Mouse (Mus musculus) left cerebral cortex, postnatal 36 days (tissue): Measurements from ENCODE around the gene Zfp580. TPM values are rescaled to one million over a fixed set of nuclear protein-coding genes. Genes with fewer than 3 reads are reported as not detected.

Experiments used
- DNase-seq, 2 experiments: peaks; one replicate each; pipeline ENCODE4 v3.0.0; 2021 to 2022; ENCODE audit warnings: low spot score in 2 of 2, mixed read lengths in 1 of 2
- intact Hi-C: fragments of 180-260 bp; cut with DNase I; formaldehyde crosslinking; loops from one replicate; pipeline ENCODE4 v1.15.1; 2025
- total RNA-seq, 2 experiments: library from RNA; stranded (reverse); gene quantifications; 2 replicates each; pipeline ENCODE4 v1.2.3; 2021

Zfp580 gene
- total RNA-seq, 2 experiments from 2014 or later, result 27.4 to 35.7 TPM

GRCm38 (mm10) chr7:5087886-5088285 is 36.5 kb downstream of the Zfp580 start:
- no peak for DNase-seq
- intact Hi-C loops, result loop anchor here (10.0 kb wide), 1 partner anchor 1443 kb away; the partner anchor contains the start of gene Cnot3

- DNase-seq, result peak; percentile 57 to 66
- intact Hi-C loops, result loop anchor here (10.0 kb wide), 1 partner anchor 1445 kb away; the partner anchor contains the start of gene Cnot3
Observed at GRCm38 (mm10) chr7:5089853-5090252, 38.5 kb downstream of the Zfp580 start.

GRCm38 (mm10) chr7:5091008-5091728 is 39.8 kb downstream of the Zfp580 start:
- DNase-seq, result peak; percentile 48 to 57
- intact Hi-C loops, result no loop called here

GRCm38 (mm10) chr7:5092381-5092780 is 41.0 kb downstream of the Zfp580 start:
- no peak for DNase-seq

GRCm38 (mm10) chr7:5092831-5093510 is 41.6 kb downstream of the Zfp580 start:
- intact Hi-C loops, result no loop called here
- DNase-seq, result peak; percentile 35 to 38

More at GRCm38 (mm10) chr7:5092381-5092780, 41.0 kb downstream of the Zfp580 start:
- intact Hi-C loops, result no loop called here

GRCm38 (mm10) chr7:5098769-5099168 is 47.4 kb downstream of the Zfp580 start:
- intact Hi-C loops, result no loop called here
- DNase-seq, result no peak

- DNase-seq, result no peak
- intact Hi-C loops, result no loop called here
Observed at GRCm38 (mm10) chr7:5099796-5100195, 48.5 kb downstream of the Zfp580 start.

- no peak for DNase-seq
- intact Hi-C loops, result no loop called here
Observed at GRCm38 (mm10) chr7:5101066-5101663, 49.8 kb downstream of the Zfp580 start.

- intact Hi-C loops, result no loop called here
- no peak for DNase-seq
Observed at GRCm38 (mm10) chr7:5102564-5102963, 51.2 kb downstream of the Zfp580 start.

Other genes starting within 250 kb of the Zfp580 start
- 100 to 1,000 TPM in 1 of 2 experiments, 10 to 100 TPM in 1; 98.6 to 117 TPM for gene Ube2s, start 238.9 kb upstream of the Zfp580 start, total RNA-seq
- gene Shisa7, start 206.8 kb upstream of the Zfp580 start, total RNA-seq, result 100 to 1,000 TPM in 1 of 2 experiments, 10 to 100 TPM in 1; 95.1 to 151 TPM
- gene Isoc2b, start 181.3 kb upstream of the Zfp580 start, total RNA-seq, result 1 to 10 TPM; 6.0 to 8.6 TPM
- 10 to 100 TPM; 10.3 to 13.5 TPM for gene Isoc2a, start 174.4 kb upstream of the Zfp580 start, total RNA-seq
- gene Gm36210, start 145.0 kb upstream of the Zfp580 start, total RNA-seq, result under 1 TPM in 1 of 2 experiments, not detected in 1; 0.32 TPM
- 10 to 100 TPM; 14.0 to 17.0 TPM for gene Zfp628, start 136.3 kb upstream of the Zfp580 start, total RNA-seq
- 100 to 1,000 TPM; 103 to 106 TPM for gene Nat14, start 129.5 kb upstream of the Zfp580 start, total RNA-seq
- gene Ssc5d, start 125.8 kb upstream of the Zfp580 start, total RNA-seq, result 1 to 10 TPM in 1 of 2 experiments, under 1 TPM in 1; 0.84 to 3.6 TPM
- gene Sbk2, start 87.1 kb upstream of the Zfp580 start, total RNA-seq, result under 1 TPM in 1 of 2 experiments, not detected in 1; 0.15 TPM
- under 1 TPM; 0.44 to 0.86 TPM for gene Sbk3, start 80.4 kb upstream of the Zfp580 start, total RNA-seq
- gene Zfp579, start 55.4 kb upstream of the Zfp580 start, total RNA-seq, result 10 to 100 TPM; 30.9 to 31.3 TPM
- gene Zfp524, start 37.1 kb upstream of the Zfp580 start, total RNA-seq, result 1 to 10 TPM; 6.7 to 7.0 TPM
- 10 to 100 TPM; 22.2 to 32.9 TPM for gene Fiz1, start 36.8 kb upstream of the Zfp580 start, total RNA-seq
- not detected for gene Gm44973, start 36.0 kb upstream of the Zfp580 start, total RNA-seq
- gene Zfp865, start 31.2 kb upstream of the Zfp580 start, total RNA-seq, result 10 to 100 TPM; 32.7 to 42.3 TPM
- gene Ccdc106, start 31.0 kb upstream of the Zfp580 start, total RNA-seq, result 10 to 100 TPM; 60.6 to 60.9 TPM
- gene 4632433K11Rik, start 17.4 kb upstream of the Zfp580 start, total RNA-seq, result 1 to 10 TPM in 1 of 2 experiments, not detected in 1; 1.1 TPM
- gene Zfp784, start 13.1 kb upstream of the Zfp580 start, total RNA-seq, result 1 to 10 TPM; 5.3 to 5.7 TPM
- gene U2af2, start 10.6 kb downstream of the Zfp580 start, total RNA-seq, result 100 to 1,000 TPM; 162 to 183 TPM
- gene Epn1, start 28.7 kb downstream of the Zfp580 start, total RNA-seq, result 100 to 1,000 TPM; 435 to 530 TPM
- gene Rfpl4, start 65.4 kb downstream of the Zfp580 start, total RNA-seq, result not detected
- under 1 TPM; 0.32 to 0.68 TPM for gene Rasl2-9, start 74.4 kb downstream of the Zfp580 start, total RNA-seq
- gene Vmn1r55, start 98.1 kb downstream of the Zfp580 start, total RNA-seq, result not detected
- not detected for gene Vmn1r56, start 145.2 kb downstream of the Zfp580 start, total RNA-seq
- not detected for gene Vmn1r57, start 167.0 kb downstream of the Zfp580 start, total RNA-seq